Mouse (Mus musculus) MEL (cell line): ENCODE measurements around the gene Myo1a. TPM values are rescaled to one million over a fixed set of nuclear protein-coding genes. Genes with fewer than 3 reads are reported as not detected.

ENCODE experiments used
- DNase-seq: peaks from one replicate; pipeline ENCODE4 v3.0.0; 2011; ENCODE audit warnings: low read depth, low spot score
- H3K27ac ChIP-seq: 2 replicates; pipeline ENCODE4 v1.5.1; 2012; ENCODE audit warnings: low read depth, mild to moderate bottlenecking, control low read depth, low read length, moderate library complexity; ENCODE audit not compliant: control insufficient read depth
- H3K27me3 ChIP-seq, 2 experiments: fragments of 150-350 bp in 1 of 2; sonication (generic) in 1 of 2; 2 replicates each; pipeline ENCODE4 v1.6.1; 2012; ENCODE audit warnings: low read length in 2 of 2, mild to moderate bottlenecking in 2 of 2, improper control_type of control experiment in 1 of 2, moderate library complexity in 1 of 2; ENCODE audit not compliant: insufficient read depth in 2 of 2, control insufficient read depth in 1 of 2
- H3K36me3 ChIP-seq, 2 experiments: 2 replicates each; pipeline ENCODE4 v1.6.1; 2012 to 2014; ENCODE audit warnings: low read length in 2 of 2, improper control_type of control experiment in 1 of 2, inconsistent platforms in 1 of 2, mild to moderate bottlenecking in 1 of 2; ENCODE audit not compliant: insufficient read depth in 2 of 2, control insufficient read depth in 1 of 2
- H3K4me1 ChIP-seq, 2 experiments: fragments of 150-350 bp in 1 of 2; sonication (generic) in 1 of 2; 2 replicates each; pipeline ENCODE4 v1.6.1; 2012; ENCODE audit warnings: low read length in 2 of 2, improper control_type of control experiment in 1 of 2, mild to moderate bottlenecking in 1 of 2; ENCODE audit not compliant: insufficient read depth in 2 of 2, control insufficient read depth in 1 of 2
- H3K4me3 ChIP-seq, 2 experiments: fragments of 150-350 bp in 1 of 2; sonication (generic) in 1 of 2; 2 replicates each; pipeline ENCODE4 v1.5.1; 2012; ENCODE audit warnings: low read depth in 2 of 2, low read length in 2 of 2, mild to moderate bottlenecking in 2 of 2, moderate library complexity in 2 of 2, control low read depth in 1 of 2, improper control_type of control experiment in 1 of 2; ENCODE audit not compliant: control insufficient read depth in 1 of 2, insufficient read depth in 1 of 2
- H3K79me2 ChIP-seq: 2 replicates; pipeline ENCODE4 v1.6.1; 2012; ENCODE audit warnings: mild to moderate bottlenecking, low read length, moderate library complexity; ENCODE audit not compliant: control insufficient read depth, poor library complexity, insufficient read depth
- H3K9ac ChIP-seq: 2 replicates; pipeline ENCODE4 v1.6.1; 2012; ENCODE audit warnings: low read depth, mild to moderate bottlenecking, control low read depth, low read length, moderate library complexity; ENCODE audit not compliant: control insufficient read depth, poor library complexity, severe bottlenecking
- H3K9me3 ChIP-seq: fragments of 150-350 bp; sonication (generic); replicated peaks from 2 replicates; pipeline ENCODE4 v1.6.1; 2012; ENCODE audit warnings: mild to moderate bottlenecking, low read length, improper control_type of control experiment, moderate library complexity; ENCODE audit not compliant: insufficient read depth
- BHLHE40 ChIP-seq: IDR thresholded peaks from 2 replicates; pipeline ENCODE4 v1.6.1; 2012; ENCODE audit warnings: low read depth, mild to moderate bottlenecking, inconsistent platforms, low read length, improper control_type of control experiment, borderline replicate concordance
- CTCF ChIP-seq, 3 experiments: IDR thresholded peaks in 2 of 3; conservative IDR thresholded peaks in 1 of 3; 2 replicates each; pipeline ENCODE4 v1.5.1; 2011 to 2012; ENCODE audit warnings: low read length in 3 of 3, low read depth in 2 of 3, mild to moderate bottlenecking in 2 of 3, improper control_type of control experiment in 1 of 3, inconsistent platforms in 1 of 3, mixed read lengths in 1 of 3, moderate library complexity in 1 of 3; ENCODE audit not compliant: control insufficient read depth in 1 of 3, insufficient read depth in 1 of 3, poor library complexity in 1 of 3, severe bottlenecking in 1 of 3
- EP300 ChIP-seq, 2 experiments: IDR thresholded peaks; 2 replicates each; pipeline ENCODE4 v1.6.1; 2011; ENCODE audit warnings: improper control_type of control experiment in 2 of 2, low read length in 2 of 2, low read depth in 1 of 2, mild to moderate bottlenecking in 1 of 2
- GABPA ChIP-seq: IDR thresholded peaks from 2 replicates; pipeline ENCODE4 v1.6.1; 2012; ENCODE audit warnings: low read depth, mild to moderate bottlenecking, inconsistent platforms, low read length, improper control_type of control experiment, moderate library complexity
- GATA1 ChIP-seq: IDR thresholded peaks from 2 replicates; pipeline ENCODE4 v1.6.1; 2011; ENCODE audit warnings: low read depth, low read length, improper control_type of control experiment
- HCFC1 ChIP-seq: IDR thresholded peaks from 2 replicates; pipeline ENCODE4 v1.6.1; 2012; ENCODE audit warnings: low read depth, mild to moderate bottlenecking, inconsistent platforms, low read length, improper control_type of control experiment, moderate library complexity
- KAT2A ChIP-seq: conservative IDR thresholded peaks from 2 replicates; pipeline ENCODE4 v1.6.1; 2012; ENCODE audit warnings: low read depth, low read length, improper control_type of control experiment, inconsistent platforms
- MAX ChIP-seq: IDR thresholded peaks from 2 replicates; pipeline ENCODE4 v1.6.1; 2011; ENCODE audit warnings: low read length, improper control_type of control experiment
- MAZ ChIP-seq: IDR thresholded peaks from 2 replicates; pipeline ENCODE4 v1.6.1; 2012; ENCODE audit warnings: low read depth, mild to moderate bottlenecking, inconsistent platforms, low read length, improper control_type of control experiment
- MXI1 ChIP-seq: IDR thresholded peaks from 2 replicates; pipeline ENCODE4 v1.6.1; 2011; ENCODE audit warnings: mild to moderate bottlenecking, low read depth, low read length, improper control_type of control experiment
- MYB ChIP-seq: IDR thresholded peaks from 2 replicates; pipeline ENCODE4 v1.6.1; 2011; ENCODE audit warnings: mild to moderate bottlenecking, low read depth, low read length, improper control_type of control experiment
- NELFE ChIP-seq: IDR thresholded peaks from 2 replicates; pipeline ENCODE4 v1.6.1; 2011; ENCODE audit warnings: low read depth, low read length, improper control_type of control experiment
- POLR2A ChIP-seq, 2 experiments: IDR thresholded peaks; 2 replicates each; pipeline ENCODE4 v1.6.1; 2011 to 2012; ENCODE audit warnings: low read length in 2 of 2, mild to moderate bottlenecking in 2 of 2, control low read depth in 1 of 2, improper control_type of control experiment in 1 of 2, low read depth in 1 of 2, moderate library complexity in 1 of 2; ENCODE audit not compliant: control insufficient read depth in 1 of 2, insufficient read depth in 1 of 2, poor library complexity in 1 of 2
- SIN3A ChIP-seq: IDR thresholded peaks from 2 replicates; pipeline ENCODE4 v1.6.1; 2012; ENCODE audit warnings: low read length, improper control_type of control experiment, inconsistent platforms
- SMC3 ChIP-seq: IDR thresholded peaks from 2 replicates; pipeline ENCODE4 v1.6.1; 2011; ENCODE audit warnings: low read depth, low read length, improper control_type of control experiment
- TAL1 ChIP-seq: IDR thresholded peaks from 2 replicates; pipeline ENCODE4 v1.6.1; 2012; ENCODE audit warnings: mild to moderate bottlenecking, inconsistent platforms, low read length, moderate library complexity, mixed read lengths
- TBP ChIP-seq: IDR thresholded peaks from 2 replicates; pipeline ENCODE4 v1.8.0; 2011; ENCODE audit warnings: low read depth, low read length, improper control_type of control experiment
- TCF12 ChIP-seq: IDR thresholded peaks from 2 replicates; pipeline ENCODE4 v1.6.1; 2014; ENCODE audit warnings: low read depth, mild to moderate bottlenecking, inconsistent platforms, low read length, improper control_type of control experiment, moderate library complexity
- USF2 ChIP-seq, 2 experiments: IDR thresholded peaks; 2 replicates each; pipeline ENCODE4 v1.6.1; 2011 to 2012; ENCODE audit warnings: improper control_type of control experiment in 2 of 2, low read length in 2 of 2, borderline replicate concordance in 1 of 2, inconsistent platforms in 1 of 2, low read depth in 1 of 2, mild to moderate bottlenecking in 1 of 2; ENCODE audit not compliant: insufficient read depth in 1 of 2
- ZKSCAN1 ChIP-seq: IDR thresholded peaks from 2 replicates; pipeline ENCODE4 v1.6.1; 2012; ENCODE audit warnings: low read depth, mild to moderate bottlenecking, inconsistent platforms, low read length, improper control_type of control experiment, moderate library complexity
- ZMIZ1 ChIP-seq: IDR thresholded peaks from 2 replicates; pipeline ENCODE4 v1.6.1; 2012; ENCODE audit warnings: low read depth, mild to moderate bottlenecking, inconsistent platforms, low read length, improper control_type of control experiment, moderate library complexity
- polyA plus RNA-seq, 2 experiments: library from polyadenylated mRNA; stranded (reverse) in 1 of 2; unstranded in 1 of 2; fragments of >175 nt in 1 of 2; fragments of >200 nt in 1 of 2; gene quantifications; 2 replicates each; pipeline versions ENCODE4 v1.2.1 to v1.2.4; 2012; ENCODE audit warnings: low replicate concordance in 2 of 2, low read depth in 1 of 2; ENCODE audit not compliant: insufficient read length in 2 of 2, insufficient read depth in 1 of 2, missing spikeins in 1 of 2
- total RNA-seq: library from RNA; depleted of rRNA; stranded (reverse); fragments of 300-350 nt; gene quantifications from 2 replicates; pipeline ENCODE4 v1.2.3, GENCODE M21; 2012

Myo1a gene
- total and polyA plus RNA-seq, 3 experiments = 0.08 to 0.33 TPM; not detected in 1

- Histone ChIP-seq H3K4me3 (no peak overlapping the region), H3K36me3 (no peaks in the 10 kb centered on the region), H3K27me3 (no peaks in the 10 kb centered on the region), H3K79me2 (no peaks in the 10 kb centered on the region), H3K9ac (no peak overlapping the region), H3K9me3 (no peaks in the 10 kb centered on the region), H3K27ac (no peak overlapping the region), H3K4me1 (no peaks in the 10 kb centered on the region)
- DNase-seq = no peak
- TF ChIP-seq TAL1 (no peak), MXI1 (no peak), TBP (no peak), GATA1 (no peak), SMC3 (no peak), POLR2A (IDR thresholded peaks at IDR 0.05; ENCODE audit: control insufficient read depth in 1 of 2, insufficient read depth in 1 of 2, low read depth in 1 of 2, low read length in 2 of 2, poor library complexity in 1 of 2) (no peak), CTCF (IDR thresholded peaks at IDR 0.05 in 2 of 3, conservative IDR thresholded peaks at IDR 0.05 in 1 of 3; ENCODE audit: control insufficient read depth in 1 of 3, insufficient read depth in 1 of 3, low read depth in 2 of 3, low read length in 3 of 3, poor library complexity in 1 of 3, severe bottlenecking in 1 of 3) (no peak), MYB (no peak), ZMIZ1 (no peak), NELFE (no peak), USF2 (IDR thresholded peaks at IDR 0.05; ENCODE audit: borderline replicate concordance in 1 of 2, insufficient read depth in 1 of 2, low read depth in 1 of 2, low read length in 2 of 2) (no peak), HCFC1 (no peak), ZKSCAN1 (no peak), MAX (no peak), SIN3A (no peak), EP300 (IDR thresholded peaks at IDR 0.05; ENCODE audit: low read depth in 1 of 2, low read length in 2 of 2) (no peak), BHLHE40 (no peak), MAZ (no peak), KAT2A (no peak)
Measured at GRCm38 (mm10) chr10:127712736-127713135, 7.8 kb downstream of the Myo1a start.

- Histone ChIP-seq H3K36me3 (no peaks in the 10 kb centered on the region), H3K27ac (no peak overlapping the region), H3K27me3 (peaks cover 0 to 5% of the 10 kb centered on the region in 2 experiments; a peak in 3 of 4 replicates), H3K9me3 (no peaks in the 10 kb centered on the region), H3K4me3 (no peak overlapping the region), H3K79me2 (no peaks in the 10 kb centered on the region), H3K9ac (no peak overlapping the region), H3K4me1 (no peaks in the 10 kb centered on the region)
- TF ChIP-seq USF2 (IDR thresholded peaks at IDR 0.05; ENCODE audit: borderline replicate concordance in 1 of 2, insufficient read depth in 1 of 2, low read depth in 1 of 2, low read length in 2 of 2) (no peak), TCF12 (no peak), ZKSCAN1 (no peak), GABPA (no peak), MXI1 (no peak), NELFE (no peak), MAX (no peak)
- no peak for DNase-seq
Measured at GRCm38 (mm10) chr10:127721671-127722418, 16.9 kb downstream of the Myo1a start.
